Mouse (Mus musculus) lung, adult 2 months (tissue): ENCODE data around the gene Mrc2.

Experiments used
- CTCF ChIP-seq: fragments of 200-500 bp; IDR thresholded peaks from 2 replicates; pipeline ENCODE4 v1.5.1; 2011; ENCODE audit warnings: mild to moderate bottlenecking, low read length, control low read depth; ENCODE audit not compliant: insufficient read depth
- POLR2A ChIP-seq: fragments of 200-500 bp; IDR thresholded peaks from 2 replicates; pipeline ENCODE4 v1.6.1; 2011; ENCODE audit warnings: low read depth, mild to moderate bottlenecking, control low read depth, low read length, borderline replicate concordance; ENCODE audit errors: extremely low read depth

DNA sequence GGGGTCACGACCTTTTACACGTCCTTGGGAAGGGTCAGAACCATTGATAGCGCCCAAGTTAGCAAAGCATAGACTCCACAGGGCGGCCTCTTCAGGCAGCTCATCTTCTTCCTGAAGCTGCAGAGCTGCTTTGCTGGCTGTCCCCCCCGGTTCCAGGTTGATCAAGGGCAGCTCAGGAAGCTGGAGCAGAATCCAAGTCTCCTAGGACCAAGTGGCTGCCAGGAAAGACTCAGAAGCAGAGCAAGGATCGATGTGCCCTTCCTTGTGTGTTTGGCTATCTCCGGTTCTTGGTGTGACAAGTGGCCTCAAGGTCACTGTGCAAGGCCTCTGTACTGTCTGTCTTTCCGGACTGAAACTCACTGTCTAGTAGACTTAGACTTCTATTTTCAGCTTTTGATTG lies 81.4 kb downstream of the Mrc2 start:
- no peak for TF ChIP-seq POLR2A
- no peak for TF ChIP-seq CTCF
